Mouse (Mus musculus) forebrain, embryonic 10.5 days (tissue): ENCODE data around the gene Selenov. TPM values are rescaled to one million over a fixed set of nuclear protein-coding genes. Genes with fewer than 3 reads are reported as not detected.
"Not testable (repeated sequence)": the region's sequence is repeated elsewhere in the genome, so short reads cannot be mapped to it uniquely, and the experiment has no call there.

ENCODE experiments used
- DNase-seq: peaks from one replicate; pipeline ENCODE4 v3.0.0-alpha.2; 2017; ENCODE audit warnings: low spot score; ENCODE audit errors: extremely low spot score
- H3K27ac ChIP-seq: fragments of 300-500 bp; sonication (generic); 2 replicates; pipeline ENCODE4 v1.5.1; 2016; ENCODE audit warnings: mild to moderate bottlenecking
- H3K27me3 ChIP-seq: fragments of 300-500 bp; sonication (generic); 2 replicates; pipeline ENCODE4 v1.6.1; 2016; ENCODE audit warnings: mild to moderate bottlenecking; ENCODE audit not compliant: poor library complexity, severe bottlenecking
- H3K36me3 ChIP-seq: fragments of 300-500 bp; sonication (generic); replicated peaks from 2 replicates; pipeline ENCODE4 v1.6.1; 2016; ENCODE audit warnings: mild to moderate bottlenecking, moderate library complexity
- H3K4me1 ChIP-seq: fragments of 300-500 bp; sonication (generic); 2 replicates; pipeline ENCODE4 v1.6.1; 2016
- H3K4me3 ChIP-seq: fragments of 300-500 bp; sonication (generic); 2 replicates; pipeline ENCODE4 v1.5.1; 2016; ENCODE audit warnings: mild to moderate bottlenecking, moderate library complexity
- H3K9me3 ChIP-seq: fragments of 300-500 bp; sonication (generic); 2 replicates; pipeline ENCODE4 v1.6.1; 2016; ENCODE audit warnings: mild to moderate bottlenecking, moderate library complexity
- WGBS: fragments of 180-500 bp; shearing (Covaris S2); methylation state at CpG from one replicate; pipeline ENCODE4 v1.1.7; 2016; 5-methylcytosine and 5-hydroxymethylcytosine counted together
- polyA plus RNA-seq: library from polyadenylated mRNA; unstranded; fragments of >200 nt; fragmentation: Nextera tagmentation; extraction: Ambion mirVana; gene quantifications from 2 replicates; pipeline ENCODE4 v1.2.1, GENCODE M21; 2016

Selenov gene
- polyA plus RNA-seq, 1 experiment from 2014 or later: 0.50 TPM

DNA sequence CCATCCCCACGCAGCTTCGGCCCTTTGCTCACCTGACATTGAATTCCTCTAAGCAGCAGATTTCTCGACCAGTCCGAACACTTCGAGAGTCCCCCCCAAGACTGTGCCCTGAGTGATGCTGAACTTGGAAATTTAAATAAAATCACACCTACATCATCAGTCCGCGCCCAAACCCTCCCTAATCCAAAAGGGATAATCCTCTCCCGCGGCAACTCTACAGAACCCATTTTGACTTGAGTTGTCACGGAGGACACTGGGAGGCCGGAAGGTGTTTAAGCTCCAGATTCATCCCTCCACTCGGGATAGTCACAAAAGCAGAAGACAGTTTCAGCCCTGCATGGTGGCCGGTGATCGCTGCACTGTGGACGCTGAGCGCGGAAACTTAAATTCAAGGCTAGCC lies 39.0 kb downstream of the Selenov start:
- no peak for DNase-seq
- H3K36me3 ChIP-seq: no peaks in the 10 kb centered on the region
- no peaks in the 10 kb centered on the region for H3K4me1 ChIP-seq
- no peaks in the 10 kb centered on the region for H3K27me3 ChIP-seq
- WGBS: 89% methylated on average over 17 of the region's 17 CpGs
- no peak overlapping the region for H3K27ac ChIP-seq
- peaks cover 23% of the 10 kb centered on the region; the same call in 1 of the 2 replicates for H3K9me3 ChIP-seq
- H3K4me3 ChIP-seq: no peak overlapping the region

- Histone ChIP-seq H3K4me1 (no peaks in the 10 kb centered on the region), H3K36me3 (no peaks in the 10 kb centered on the region), H3K4me3 (no peak overlapping the region), H3K27me3 (no peaks in the 10 kb centered on the region), H3K27ac (no peak overlapping the region), H3K9me3 (peaks cover 19% of the 10 kb centered on the region; the same call in 1 of the 2 replicates)
- WGBS: 98% methylated on average over 3 of the region's 3 CpGs
- no peak for DNase-seq
Measured at GRCm38 (mm10) chr7:28248957-28249356, 42.0 kb downstream of the Selenov start.

DNA sequence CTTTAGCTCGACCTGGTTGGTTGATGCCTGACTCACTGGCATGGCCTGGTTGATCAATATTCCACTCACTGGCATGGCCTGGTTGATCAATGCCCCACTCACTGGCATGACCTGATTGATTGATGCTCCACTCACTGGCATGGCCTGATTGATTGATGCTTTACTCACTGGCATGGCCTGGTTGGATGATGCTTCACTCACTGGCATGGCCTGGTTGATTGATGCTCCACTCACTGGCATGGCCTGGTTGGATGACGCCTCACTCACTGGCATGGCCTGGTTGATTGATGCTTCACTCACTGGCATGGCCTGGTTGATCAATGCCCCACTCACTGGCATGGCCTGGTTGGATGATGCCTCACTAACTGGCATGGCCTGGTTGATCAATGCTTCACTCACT lies 47.0 kb downstream of the Selenov start:
- H3K4me1 ChIP-seq, DNase-seq, H3K27ac ChIP-seq, H3K36me3 ChIP-seq, H3K27me3 ChIP-seq, H3K4me3 ChIP-seq: not testable (repeated sequence)
- peaks cover 22% of the 10 kb centered on the region; the same call in 1 of the 2 replicates for H3K9me3 ChIP-seq
- WGBS: 77% methylated on average over 2 of the region's 2 CpGs

Other genes starting within 250 kb of the Selenov start
- 445 and 464 TPM in 2 replicates for gene Psmc4, start 241.1 kb downstream of the Selenov start, polyA plus RNA-seq
- gene Fcgbp, start 219.9 kb downstream of the Selenov start, polyA plus RNA-seq: 0.25 and 0.40 TPM in 2 replicates
- gene 9530053A07Rik, start 161.7 kb downstream of the Selenov start, polyA plus RNA-seq: 0.05 and 0.10 TPM in 2 replicates
- 178 and 180 TPM in 2 replicates for gene Fbl, start 121.5 kb downstream of the Selenov start, polyA plus RNA-seq
- gene Dyrk1b, start 111.7 kb downstream of the Selenov start, polyA plus RNA-seq: 12.5 and 13.7 TPM in 2 replicates
- gene Eid2, start 23.3 kb downstream of the Selenov start, polyA plus RNA-seq: 1.4 and 1.7 TPM in 2 replicates
- gene Eid2b, start 13.4 kb downstream of the Selenov start, polyA plus RNA-seq: 9.6 and 9.7 TPM in 2 replicates
- gene Dll3, start 11.1 kb upstream of the Selenov start, polyA plus RNA-seq: 13.4 and 13.7 TPM in 2 replicates
- gene Timm50, start 20.9 kb upstream of the Selenov start, polyA plus RNA-seq: 238 and 253 TPM in 2 replicates
- 118 and 120 TPM in 2 replicates for gene Supt5, start 47.6 kb upstream of the Selenov start, polyA plus RNA-seq
- gene Rps16, start 59.5 kb upstream of the Selenov start, polyA plus RNA-seq: 939 and 976 TPM in 2 replicates
- 75.5 and 84.4 TPM in 2 replicates for gene Plekhg2, start 81.4 kb upstream of the Selenov start, polyA plus RNA-seq
- 4.5 TPM in 2 replicates for gene Zfp36, start 89.1 kb upstream of the Selenov start, polyA plus RNA-seq
- 60.3 and 60.6 TPM in 2 replicates for gene Med29, start 101.5 kb upstream of the Selenov start, polyA plus RNA-seq
- gene Paf1, start 101.8 kb upstream of the Selenov start, polyA plus RNA-seq: 82.3 and 95.9 TPM in 2 replicates
- 8.0 and 8.3 TPM in 2 replicates for gene Gmfg, start 146.3 kb upstream of the Selenov start, polyA plus RNA-seq
- gene Lrfn1, start 160.8 kb upstream of the Selenov start, polyA plus RNA-seq: 3.0 and 3.4 TPM in 2 replicates
- not detected in 2 replicates for gene Ifnl2, start 219.3 kb upstream of the Selenov start, polyA plus RNA-seq
- not detected in 2 replicates for gene Ifnl3, start 231.7 kb upstream of the Selenov start, polyA plus RNA-seq
- gene Sycn, start 249.7 kb upstream of the Selenov start, polyA plus RNA-seq: not detected in 2 replicates